Mouse (Mus musculus): ENCODE measurements around the gene Gm9857. TPM values are rescaled to one million over a fixed set of nuclear protein-coding genes. Genes with fewer than 3 reads are reported as not detected.

The Gm9857 gene
- polyA plus RNA-seq, 1 experiment from 2014 or later, result not detected

- Histone ChIP-seq H3K4me1 (ENCODE audit: control insufficient read depth, insufficient read depth, low read length) (no peaks in the 10 kb centered on the region), H3K9ac (replicated peaks; ENCODE audit: low read depth, low read length) (no peak overlapping the region), H3K27me3 (ENCODE audit: control insufficient read depth, insufficient read depth, low read length) (no peaks in the 10 kb centered on the region), H3K4me2 (replicated peaks; ENCODE audit: low read depth, low read length) (no peak overlapping the region), H3K4me3 (ENCODE audit: low read depth, low read length) (no peak overlapping the region), H3K27ac (ENCODE audit: low read length) (no peak overlapping the region), H3K36me3 (ENCODE audit: control insufficient read depth, insufficient read depth, low read length) (peaks cover 42% of the 10 kb centered on the region), H3K9me3 (ENCODE audit: control insufficient read depth, low read depth, low read length) (no peaks in the 10 kb centered on the region)
- no peak for ATAC-seq (ENCODE audit: insufficient number of reproducible peaks, insufficient read depth, low FRiP score, low read depth)
- WGBS, result 66% methylated on average over 5 of the region's 5 CpGs
Measured at GRCm38 (mm10) chr3:108900681-108901080, 39.6 kb downstream of the Gm9857 start.

- Histone ChIP-seq H3K4me3 (ENCODE audit: low read depth, low read length) (no peak overlapping the region), H3K9ac (replicated peaks; ENCODE audit: low read depth, low read length) (no peak overlapping the region), H3K36me3 (ENCODE audit: control insufficient read depth, insufficient read depth, low read length) (peaks cover 37% of the 10 kb centered on the region), H3K4me1 (ENCODE audit: control insufficient read depth, insufficient read depth, low read length) (no peaks in the 10 kb centered on the region), H3K9me3 (ENCODE audit: control insufficient read depth, low read depth, low read length) (no peaks in the 10 kb centered on the region), H3K4me2 (replicated peaks; ENCODE audit: low read depth, low read length) (no peak overlapping the region), H3K27me3 (ENCODE audit: control insufficient read depth, insufficient read depth, low read length) (no peaks in the 10 kb centered on the region), H3K27ac (ENCODE audit: low read length) (no peak overlapping the region)
- ATAC-seq (ENCODE audit: insufficient number of reproducible peaks, insufficient read depth, low FRiP score, low read depth), result no peak
- 89% methylated on average over 3 of the region's 3 CpGs for WGBS
Measured at GRCm38 (mm10) chr3:108900147-108900546, 40.1 kb downstream of the Gm9857 start.

GRCm38 (mm10) chr3:108898640-108899039, 41.6 kb downstream of the Gm9857 start:
- 92% methylated on average over 4 of the region's 4 CpGs for WGBS
- Histone ChIP-seq H3K4me1 (ENCODE audit: control insufficient read depth, insufficient read depth, low read length) (no peaks in the 10 kb centered on the region), H3K27ac (ENCODE audit: low read length) (no peak overlapping the region), H3K9me3 (ENCODE audit: control insufficient read depth, low read depth, low read length) (no peaks in the 10 kb centered on the region), H3K9ac (replicated peaks; ENCODE audit: low read depth, low read length) (no peak overlapping the region), H3K4me3 (ENCODE audit: low read depth, low read length) (no peak overlapping the region), H3K27me3 (ENCODE audit: control insufficient read depth, insufficient read depth, low read length) (no peaks in the 10 kb centered on the region), H3K4me2 (replicated peaks; ENCODE audit: low read depth, low read length) (no peak overlapping the region), H3K36me3 (ENCODE audit: control insufficient read depth, insufficient read depth, low read length) (peaks cover 22% of the 10 kb centered on the region; the same call in 1 of the 2 replicates)
- no peak for ATAC-seq (ENCODE audit: insufficient number of reproducible peaks, insufficient read depth, low FRiP score, low read depth)

- no peak for ATAC-seq (ENCODE audit: insufficient number of reproducible peaks, insufficient read depth, low FRiP score, low read depth)
- H3K27me3 ChIP-seq (ENCODE audit: control insufficient read depth, insufficient read depth, low read length), result no peaks in the 10 kb centered on the region
- no peak overlapping the region for H3K4me2 ChIP-seq (replicated peaks; ENCODE audit: low read depth, low read length)
- H3K9me3 ChIP-seq (ENCODE audit: control insufficient read depth, low read depth, low read length), result no peaks in the 10 kb centered on the region
- H3K9ac ChIP-seq (replicated peaks; ENCODE audit: low read depth, low read length), result no peak overlapping the region
- WGBS, result 59% methylated on average over 4 of the region's 4 CpGs
- no peaks in the 10 kb centered on the region for H3K4me1 ChIP-seq (ENCODE audit: control insufficient read depth, insufficient read depth, low read length)
- no peak overlapping the region for H3K4me3 ChIP-seq (ENCODE audit: low read depth, low read length)
- H3K36me3 ChIP-seq (ENCODE audit: control insufficient read depth, insufficient read depth, low read length), result no peaks in the 10 kb centered on the region
- no peak overlapping the region for H3K27ac ChIP-seq (ENCODE audit: low read length)
Measured at GRCm38 (mm10) chr3:108892914-108893313, 47.3 kb downstream of the Gm9857 start.

GRCm38 (mm10) chr3:108892080-108892479, 48.2 kb downstream of the Gm9857 start:
- H3K4me2 ChIP-seq (replicated peaks; ENCODE audit: low read depth, low read length), result no peak overlapping the region
- H3K4me1 ChIP-seq (ENCODE audit: control insufficient read depth, insufficient read depth, low read length), result no peaks in the 10 kb centered on the region
- H3K4me3 ChIP-seq (ENCODE audit: low read depth, low read length), result no peak overlapping the region
- H3K9ac ChIP-seq (replicated peaks; ENCODE audit: low read depth, low read length), result no peak overlapping the region
- no peaks in the 10 kb centered on the region for H3K36me3 ChIP-seq (ENCODE audit: control insufficient read depth, insufficient read depth, low read length)
- H3K9me3 ChIP-seq (ENCODE audit: control insufficient read depth, low read depth, low read length), result no peaks in the 10 kb centered on the region
- 93% methylated on average over 1 of the region's 1 CpGs for WGBS
- no peaks in the 10 kb centered on the region for H3K27me3 ChIP-seq (ENCODE audit: control insufficient read depth, insufficient read depth, low read length)
- no peak overlapping the region for H3K27ac ChIP-seq (ENCODE audit: low read length)
- no peak for ATAC-seq (ENCODE audit: insufficient number of reproducible peaks, insufficient read depth, low FRiP score, low read depth)

Other genes with a start within 250 kb of the Gm9857 start
- gene Gpsm2, start 218.1 kb downstream of the Gm9857 start, polyA plus RNA-seq (2014; fragmentation: Nextera tagmentation; extraction: Ambion mirVana), result 58.5 and 63.4 TPM in 2 replicates
- 0.24 and 0.41 TPM in 2 replicates for gene Aknad1, start 200.8 kb downstream of the Gm9857 start, polyA plus RNA-seq (2014; fragmentation: Nextera tagmentation; extraction: Ambion mirVana)
- 41.4 and 43.6 TPM in 2 replicates for gene Stxbp3, start 99.9 kb downstream of the Gm9857 start, polyA plus RNA-seq (2014; fragmentation: Nextera tagmentation; extraction: Ambion mirVana)
- not detected in 2 replicates for gene Fndc7, start 50.4 kb downstream of the Gm9857 start, polyA plus RNA-seq (2014; fragmentation: Nextera tagmentation; extraction: Ambion mirVana)
- gene Prpf38b, start 28.7 kb downstream of the Gm9857 start, polyA plus RNA-seq (2014; fragmentation: Nextera tagmentation; extraction: Ambion mirVana), result 73.7 and 77.1 TPM in 2 replicates
- 0.43 and 0.78 TPM in 2 replicates for gene Henmt1, start 572 bp downstream of the Gm9857 start, polyA plus RNA-seq (2014; fragmentation: Nextera tagmentation; extraction: Ambion mirVana)
- gene Fam102b, start 87.2 kb upstream of the Gm9857 start, polyA plus RNA-seq (2014; fragmentation: Nextera tagmentation; extraction: Ambion mirVana), result 18.0 and 19.5 TPM in 2 replicates
- not detected in 2 replicates for gene Slc25a54, start 140.0 kb upstream of the Gm9857 start, polyA plus RNA-seq (2014; fragmentation: Nextera tagmentation; extraction: Ambion mirVana)
- 43.8 and 47.0 TPM in 2 replicates for gene Slc25a24, start 182.7 kb upstream of the Gm9857 start, polyA plus RNA-seq (2014; fragmentation: Nextera tagmentation; extraction: Ambion mirVana)